Mouse (Mus musculus): ENCODE data around the gene Hes6. TPM values are rescaled to one million over a fixed set of nuclear protein-coding genes. Genes with fewer than 3 reads are reported as not detected.

The Hes6 gene
- 160 and 211 TPM in 2 replicates for total RNA-seq (2021)
- long read RNA-seq, transcript Hes6-201 (4 exons, 1,335 nt): major isoform, 157 of 240 reads
- long read RNA-seq, transcript Hes6-202 (3 exons, 1,573 nt): minor isoform, 21 of 240 reads
- long read RNA-seq, partial matches to known transcripts: 3 of 240 reads
- long read RNA-seq, other reads (novel, unspliced or antisense): 55 of 240 reads

- peak; percentile 78 for DNase-seq
These were observed at the start of gene Hes6 for GRCm38 (mm10) chr1:91413898-91414594. Gene Hes6, minus strand, starts transcription at chr1:91414038.

- peak; percentile 62 for DNase-seq
These were observed 49.6 kb upstream of the Hes6 start for GRCm38 (mm10) chr1:91463336-91463995.

- DNase-seq: no peak
These were observed 46.7 kb upstream of the Hes6 start for GRCm38 (mm10) chr1:91460564-91460963.

GRCm38 (mm10) chr1:91460069-91460468 is 46.2 kb upstream of the Hes6 start:
- no peak for DNase-seq

- peak; percentile 97 for DNase-seq
These were observed 45.4 kb upstream of the Hes6 start, which contains the start of gene Per2 for GRCm38 (mm10) chr1:91459059-91459809. Gene Per2, minus strand, starts transcription at chr1:91459324.

- DNase-seq: no peak
These were observed 44.5 kb upstream of the Hes6 start for GRCm38 (mm10) chr1:91458223-91458861.

- peak; percentile 59 for DNase-seq
These were observed 43.9 kb upstream of the Hes6 start for GRCm38 (mm10) chr1:91457698-91458097.

- DNase-seq: no peak
These were observed 43.3 kb upstream of the Hes6 start for GRCm38 (mm10) chr1:91457116-91457515.

GRCm38 (mm10) chr1:91456301-91456801 is 42.5 kb upstream of the Hes6 start:
- DNase-seq: peak; percentile 59

GRCm38 (mm10) chr1:91455661-91456161 is 41.9 kb upstream of the Hes6 start:
- DNase-seq: peak; percentile 60

GRCm38 (mm10) chr1:91454927-91455326 is 41.1 kb upstream of the Hes6 start:
- DNase-seq: no peak

- no peak for DNase-seq
These were observed 40.5 kb upstream of the Hes6 start for GRCm38 (mm10) chr1:91454366-91454765.

GRCm38 (mm10) chr1:91453932-91454331 is 40.1 kb upstream of the Hes6 start:
- DNase-seq: no peak

GRCm38 (mm10) chr1:91451547-91452084 is 37.8 kb upstream of the Hes6 start:
- DNase-seq: no peak

GRCm38 (mm10) chr1:91450851-91451250 is 37.0 kb upstream of the Hes6 start:
- no peak for DNase-seq

GRCm38 (mm10) chr1:91448688-91449087 is 34.9 kb upstream of the Hes6 start:
- DNase-seq: no peak

- DNase-seq: no peak
These were observed 32.7 kb upstream of the Hes6 start for GRCm38 (mm10) chr1:91446511-91446910.

GRCm38 (mm10) chr1:91446060-91446459 is 32.2 kb upstream of the Hes6 start:
- DNase-seq: peak; percentile 78

- no peak for DNase-seq
These were observed 31.3 kb upstream of the Hes6 start for GRCm38 (mm10) chr1:91444841-91445830.

- DNase-seq: no peak
These were observed 28.6 kb upstream of the Hes6 start for GRCm38 (mm10) chr1:91442350-91442990.
